10 mouse cellular contexts compared by ENCODE assay signal in genomic region chr2:65024887-65025286, GRCm38 (mm10). TPM values are rescaled to one million over a fixed set of nuclear protein-coding genes. Genes with fewer than 3 reads are reported as not detected.
DNase-seq lines count a peak whose midpoint lies in the region; ATAC-seq and TF ChIP-seq lines count a peak whose summit lies in the region.
"Had no signal": no experiment of that assay in that cellular context is flagged by ENCODE, and none has a peak within 500 bp of the region (broad histone marks: within the 10 kb centered on the region; RNA-seq: fewer than 3 reads in every experiment).

Gene Grb14 (minus strand): TSS chr2:65024987.

- no peak within 1 kb of the TSS for H3K4me3 ChIP-seq in forebrain, postnatal 0 days (ENCODE audit: low read depth, low read length)
- no peak within 1 kb of the TSS for H3K4me3 ChIP-seq in forebrain, embryonic 13.5 days
- no peak within 1 kb of the TSS for H3K4me3 ChIP-seq in lung, postnatal 0 days (ENCODE audit: low read depth, low read length)
- H3K4me3 ChIP-seq in neural tube, embryonic 15.5 days (replicated peaks), result no peak within 1 kb of the TSS
- H3K4me3 ChIP-seq: limb, embryonic 13.5 days had no signal

- no peaks in the 10 kb centered on the region for H3K27me3 ChIP-seq in forebrain, postnatal 0 days (ENCODE audit: insufficient read depth, low read length)
- peaks cover 6% of the 10 kb centered on the region; the same call in 1 of the 2 replicates for H3K27me3 ChIP-seq in forebrain, embryonic 13.5 days
- H3K27me3 ChIP-seq in lung, postnatal 0 days (replicated peaks; ENCODE audit: insufficient read depth, low read length), result no peaks in the 10 kb centered on the region
- no peaks in the 10 kb centered on the region for H3K27me3 ChIP-seq in neural tube, embryonic 15.5 days (replicated peaks)

- H3K4me2 ChIP-seq in forebrain, postnatal 0 days (ENCODE audit: low read depth), result no peak within 1 kb of the TSS
- no peak within 1 kb of the TSS for H3K4me2 ChIP-seq in forebrain, embryonic 13.5 days
- no peak within 1 kb of the TSS for H3K4me2 ChIP-seq in lung, postnatal 0 days (replicated peaks; ENCODE audit: low read depth, low read length)
- H3K4me2 ChIP-seq in neural tube, embryonic 15.5 days, result no peak within 1 kb of the TSS
- H3K4me2 ChIP-seq: limb, embryonic 13.5 days had no signal

- H3K4me1 ChIP-seq in forebrain, postnatal 0 days (ENCODE audit: insufficient read depth), result no peaks in the 10 kb centered on the region
- H3K4me1 ChIP-seq in forebrain, embryonic 13.5 days, result no peaks in the 10 kb centered on the region
- peaks cover 3% of the 10 kb centered on the region; the same call in 1 of the 2 replicates for H3K4me1 ChIP-seq in lung, postnatal 0 days (ENCODE audit: insufficient read depth, low read depth, low read length)
- peaks cover 14% of the 10 kb centered on the region; the same call in 1 of the 2 replicates for H3K4me1 ChIP-seq in neural tube, embryonic 15.5 days

- 88% methylated on average over 1 of the region's 1 CpGs for WGBS in forebrain, postnatal 0 days
- 86% methylated on average over 1 of the region's 1 CpGs for WGBS in forebrain, embryonic 13.5 days
- 92% methylated on average over 1 of the region's 1 CpGs for WGBS in lung, postnatal 0 days
- WGBS in neural tube, embryonic 15.5 days, result 92% methylated on average over 1 of the region's 1 CpGs

- no peaks in the 10 kb centered on the region for H3K36me3 ChIP-seq in forebrain, postnatal 0 days (ENCODE audit: insufficient read depth)
- no peaks in the 10 kb centered on the region for H3K36me3 ChIP-seq in forebrain, embryonic 13.5 days (ENCODE audit: poor library complexity, severe bottlenecking)
- no peaks in the 10 kb centered on the region for H3K36me3 ChIP-seq in lung, postnatal 0 days (ENCODE audit: insufficient read depth, low read length)
- no peaks in the 10 kb centered on the region for H3K36me3 ChIP-seq in neural tube, embryonic 15.5 days
- H3K36me3 ChIP-seq: limb, embryonic 13.5 days had no signal

- no peak for DNase-seq in forebrain, postnatal 0 days
- no peak for DNase-seq in lung, postnatal 0 days (ENCODE audit: low spot score)
- no peak for DNase-seq in lung, adult 18-20 months
- no peak for DNase-seq in heart, postnatal 25 days (ENCODE audit: low spot score)
- DNase-seq in T-cell, adult 2 months (ENCODE audit: low spot score), result no peak
- DNase-seq: right cerebral cortex, postnatal 14 days had no signal

- H3K27ac ChIP-seq in forebrain, postnatal 0 days (ENCODE audit: low read depth, low read length), result no peak within 1 kb of the TSS
- no peak within 1 kb of the TSS for H3K27ac ChIP-seq in forebrain, embryonic 13.5 days
- no peak within 1 kb of the TSS for H3K27ac ChIP-seq in lung, postnatal 0 days (ENCODE audit: low read length)
- H3K27ac ChIP-seq in neural tube, embryonic 15.5 days (replicated peaks), result no peak within 1 kb of the TSS
- H3K27ac ChIP-seq: limb, embryonic 13.5 days had no signal

- no peak within 1 kb of the TSS for H3K9ac ChIP-seq in forebrain, postnatal 0 days
- no peak within 1 kb of the TSS for H3K9ac ChIP-seq in forebrain, embryonic 13.5 days
- no peak within 1 kb of the TSS for H3K9ac ChIP-seq in lung, postnatal 0 days (replicated peaks; ENCODE audit: low read depth)
- no peak within 1 kb of the TSS for H3K9ac ChIP-seq in neural tube, embryonic 15.5 days (replicated peaks)
- H3K9ac ChIP-seq: limb, embryonic 13.5 days had no signal

- no peak for TF ChIP-seq CTCF in forebrain, postnatal 0 days (IDR thresholded peaks at IDR 0.05; ENCODE audit: low read depth)
- TF ChIP-seq CTCF in lung, postnatal 0 days (IDR thresholded peaks at IDR 0.05), result no peak

- no peaks in the 10 kb centered on the region for H3K9me3 ChIP-seq in forebrain, postnatal 0 days (ENCODE audit: low read length)
- no peaks in the 10 kb centered on the region for H3K9me3 ChIP-seq in forebrain, embryonic 13.5 days (replicated peaks)
- H3K9me3 ChIP-seq in lung, postnatal 0 days (ENCODE audit: low read length), result no peaks in the 10 kb centered on the region
- no peaks in the 10 kb centered on the region for H3K9me3 ChIP-seq in neural tube, embryonic 15.5 days (replicated peaks)
- H3K9me3 ChIP-seq: limb, embryonic 13.5 days had no signal

- intact Hi-C loops in heart, postnatal 25 days (cut with DNase I), result loop anchor here (5.0 kb wide), 2 partner anchors 212 to 312 kb away; partner anchors contain the start of gene Cobll1

- ATAC-seq in forebrain, postnatal 0 days, result no peak
- no peak for ATAC-seq in forebrain, embryonic 13.5 days
- ATAC-seq in lung, postnatal 0 days, result no peak
- ATAC-seq in neural tube, embryonic 15.5 days (ENCODE audit: low FRiP score), result no peak
- ATAC-seq in frontal cortex, adult (ENCODE audit: low TSS enrichment), result no peak

- TF ChIP-seq EP300 in lung, postnatal 0 days (IDR thresholded peaks at IDR 0.05), result no peak

RNA-seq across cellular contexts. Expression of gene Grb14, which starts in this region (rescaled TPM):
- total RNA-seq in forebrain, postnatal 0 days (2014; rRNA removed), result 19.9 and 23.4 TPM in 2 replicates
- 29.9 and 40.3 TPM in 2 replicates for polyA plus RNA-seq in forebrain, postnatal 0 days (2015; fragmentation: Nextera tagmentation; extraction: Ambion mirVana)
- 9.8 and 11.4 TPM in 2 replicates for polyA plus RNA-seq in forebrain, embryonic 13.5 days (2015; fragmentation: Nextera tagmentation; extraction: Ambion mirVana)
- polyA plus RNA-seq in lung, postnatal 0 days (2015; fragmentation: Nextera tagmentation; extraction: Ambion mirVana), result 34.7 and 38.2 TPM in 2 replicates
- 100 to 1,000 TPM; 197 to 202 TPM for total RNA-seq in heart, postnatal 25 days (2021)
- 23.2 and 24.8 TPM in 2 replicates for polyA plus RNA-seq in neural tube, embryonic 15.5 days (2015; fragmentation: Nextera tagmentation; extraction: Ambion mirVana)
